Mouse (Mus musculus) liver, postnatal 0 days (tissue): Measurements from ENCODE around the gene Itpr1.

Experiments used
- CTCF ChIP-seq: sonication (generic); IDR thresholded peaks from 2 replicates; pipeline ENCODE4 v1.5.1; 2016; ENCODE audit warnings: antibody characterized with exemption, low read depth
- EP300 ChIP-seq: IDR thresholded peaks from 2 replicates; pipeline ENCODE4 v1.6.1; 2016; ENCODE audit warnings: antibody characterized with exemption, low read depth, mild to moderate bottlenecking

- no peak for TF ChIP-seq CTCF
- TF ChIP-seq EP300: no peak
These were observed 323.8 kb downstream of the Itpr1 start for GRCm38 (mm10) chr6:108536546-108537317.
